30 mouse cellular contexts compared by ENCODE assay signal in genomic region chr4:140794678-140795077, GRCm38 (mm10). TPM values are rescaled to one million over a fixed set of nuclear protein-coding genes. Genes with fewer than 3 reads are reported as not detected.
A peak's percentile ranks its signal among the peaks of the same experiment; 100 is the strongest.
DNase-seq lines count a peak whose midpoint lies in the region; ATAC-seq and TF ChIP-seq lines count a peak whose summit lies in the region.
"Had no signal": no experiment of that assay in that cellular context is flagged by ENCODE, and none has a peak within 500 bp of the region (broad histone marks: within the 10 kb centered on the region; RNA-seq: fewer than 3 reads in every experiment).

No protein-coding gene starts in this region.

- intact Hi-C loops in heart, postnatal 10 days (cut with DNase I): no loop called here

- no peak overlapping the region for H3K9ac ChIP-seq in hindbrain, postnatal 0 days (replicated peaks; ENCODE audit: low read length)
- H3K9ac ChIP-seq in lung, embryonic 16.5 days (ENCODE audit: low read length): no peak overlapping the region
- H3K9ac ChIP-seq: embryonic facial prominence, embryonic 13.5 days; forebrain, embryonic 12.5 days; forebrain, embryonic 15.5 days; heart, embryonic 12.5 days; heart, embryonic 15.5 days; hindbrain, embryonic 13.5 days had no signal

- ATAC-seq in hindbrain, postnatal 0 days: no peak
- peak; percentile 70 for ATAC-seq in lung, embryonic 16.5 days (ENCODE audit: low read depth)
- ATAC-seq: activated CD4-positive, CD25-positive, alpha-beta regulatory T cell, adult 4 months; forebrain, embryonic 15.5 days had no signal

- no peaks in the 10 kb centered on the region for H3K36me3 ChIP-seq in hindbrain, embryonic 10.5 days
- no peaks in the 10 kb centered on the region for H3K36me3 ChIP-seq in hindbrain, postnatal 0 days (ENCODE audit: insufficient read depth, low read length)
- no peaks in the 10 kb centered on the region for H3K36me3 ChIP-seq in lung, embryonic 16.5 days (ENCODE audit: control insufficient read depth, insufficient read depth, low read length)
- H3K36me3 ChIP-seq: embryonic facial prominence, embryonic 10.5 days; embryonic facial prominence, embryonic 13.5 days; forebrain, embryonic 12.5 days; forebrain, embryonic 15.5 days; heart, embryonic 12.5 days; heart, embryonic 15.5 days; hindbrain, embryonic 13.5 days had no signal

- H3K27ac ChIP-seq in hindbrain, embryonic 10.5 days: 0 out of 2 replicates have a peak overlapping the region, but pooled peaks have one; percentile 1
- H3K27ac ChIP-seq in hindbrain, postnatal 0 days: no peak overlapping the region
- H3K27ac ChIP-seq in lung, embryonic 16.5 days (ENCODE audit: low read length): no peak overlapping the region
- H3K27ac ChIP-seq: embryonic facial prominence, embryonic 10.5 days; embryonic facial prominence, embryonic 13.5 days; forebrain, embryonic 12.5 days; forebrain, embryonic 15.5 days; heart, embryonic 15.5 days; hindbrain, embryonic 13.5 days had no signal

- H3K9me3 ChIP-seq in hindbrain, embryonic 10.5 days: no peaks in the 10 kb centered on the region
- H3K9me3 ChIP-seq in hindbrain, postnatal 0 days (ENCODE audit: low read length): no peaks in the 10 kb centered on the region
- H3K9me3 ChIP-seq in lung, embryonic 16.5 days (ENCODE audit: control insufficient read depth, low read length): no peaks in the 10 kb centered on the region
- H3K9me3 ChIP-seq: embryonic facial prominence, embryonic 10.5 days; embryonic facial prominence, embryonic 13.5 days; forebrain, embryonic 12.5 days; forebrain, embryonic 15.5 days; heart, embryonic 12.5 days; heart, embryonic 15.5 days; hindbrain, embryonic 13.5 days had no signal

- no peak overlapping the region for H3K4me3 ChIP-seq in hindbrain, embryonic 10.5 days
- no peak overlapping the region for H3K4me3 ChIP-seq in hindbrain, postnatal 0 days (ENCODE audit: low read length)
- H3K4me3 ChIP-seq in lung, embryonic 16.5 days (ENCODE audit: low read length): no peak overlapping the region
- H3K4me3 ChIP-seq: embryonic facial prominence, embryonic 10.5 days; embryonic facial prominence, embryonic 13.5 days; erythroblast, embryonic 14.5 days; forebrain, embryonic 12.5 days; forebrain, embryonic 15.5 days; heart, embryonic 12.5 days; heart, embryonic 15.5 days; hindbrain, embryonic 13.5 days had no signal

- DNase-seq in hindbrain, embryonic 10.5 days (ENCODE audit: low spot score): no peak
- no peak for DNase-seq in hindbrain, postnatal 0 days (ENCODE audit: low spot score)
- DNase-seq in lung, postnatal 25 days (ENCODE audit: low spot score): no peak
- peak; percentile 49 for DNase-seq in lung, postnatal 14 days
- no peak for DNase-seq in heart, postnatal 10 days
- DNase-seq in spleen, adult 12 weeks (ENCODE audit: low spot score): no peak
- DNase-seq: adrenal gland, adult 8-10 months; adrenal gland, postnatal 25 days; cerebellum, adult 11-12 months; cerebellum, adult 8-10 months; cerebellum, postnatal 10 days; cerebellum, postnatal 36 days; embryo, embryonic 11 days; gastrocnemius, postnatal 25 days; heart, adult 18-20 months; heart, postnatal 14 days had no signal

- WGBS in hindbrain, embryonic 10.5 days: 85% methylated on average over 9 of the region's 9 CpGs
- 80% methylated on average over 9 of the region's 9 CpGs for WGBS in hindbrain, postnatal 0 days
- 59% methylated on average over 9 of the region's 9 CpGs for WGBS in lung, embryonic 16.5 days

- H3K4me1 ChIP-seq in hindbrain, embryonic 10.5 days (replicated peaks): 0 out of 2 replicates have a peak, but pooled peaks cover 13% of the 10 kb centered on the region
- no peaks in the 10 kb centered on the region for H3K4me1 ChIP-seq in hindbrain, postnatal 0 days (ENCODE audit: insufficient read depth, low read length)
- no peaks in the 10 kb centered on the region for H3K4me1 ChIP-seq in lung, embryonic 16.5 days (replicated peaks; ENCODE audit: control insufficient read depth, insufficient read depth, low read length)
- H3K4me1 ChIP-seq: embryonic facial prominence, embryonic 13.5 days; forebrain, embryonic 12.5 days; forebrain, embryonic 15.5 days; hindbrain, embryonic 13.5 days had no signal

- no peak for TF ChIP-seq CTCF in hindbrain, postnatal 0 days (IDR thresholded peaks at IDR 0.05; ENCODE audit: low read depth)

- H3K4me2 ChIP-seq in hindbrain, postnatal 0 days (ENCODE audit: low read depth, low read length): no peak overlapping the region
- H3K4me2 ChIP-seq in lung, embryonic 16.5 days (ENCODE audit: low read depth, low read length): no peak overlapping the region
- H3K4me2 ChIP-seq: embryonic facial prominence, embryonic 13.5 days; forebrain, embryonic 12.5 days; forebrain, embryonic 15.5 days; heart, embryonic 12.5 days; heart, embryonic 15.5 days; hindbrain, embryonic 13.5 days had no signal

- H3K27me3 ChIP-seq in hindbrain, embryonic 10.5 days (ENCODE audit: insufficient read depth, poor library complexity, severe bottlenecking): 0 out of 2 replicates have a peak, but pooled peaks cover 4% of the 10 kb centered on the region
- no peaks in the 10 kb centered on the region for H3K27me3 ChIP-seq in hindbrain, postnatal 0 days (ENCODE audit: insufficient read depth, low read length)
- no peaks in the 10 kb centered on the region for H3K27me3 ChIP-seq in lung, embryonic 16.5 days (ENCODE audit: control insufficient read depth, insufficient read depth, low read depth, low read length)
- H3K27me3 ChIP-seq: embryonic facial prominence, embryonic 13.5 days; forebrain, embryonic 15.5 days; hindbrain, embryonic 13.5 days had no signal

RNA-seq across cellular contexts. Expression of gene Padi3, which starts 15.8 kb away (rescaled TPM):
- 0.08 and 0.10 TPM in 2 replicates for polyA plus RNA-seq in hindbrain, embryonic 10.5 days (2016; fragmentation: Nextera tagmentation; extraction: Ambion mirVana)
- not detected in 2 replicates for total RNA-seq in hindbrain, postnatal 0 days (2014; rRNA removed)
- polyA plus RNA-seq in hindbrain, postnatal 0 days (2015; fragmentation: Nextera tagmentation; extraction: Ambion mirVana): 0.05 TPM in 2 replicates
- 0.28 and 0.35 TPM in 2 replicates for polyA plus RNA-seq in lung, embryonic 16.5 days (2015; fragmentation: Nextera tagmentation; extraction: Ambion mirVana)
- under 1 TPM; 0.12 TPM for total RNA-seq in heart, postnatal 10 days (2021)
- total RNA-seq: adrenal gland, adult 8-10 months; adrenal gland, postnatal 25 days had no signal
- polyA plus RNA-seq: cortical plate, adult 2 months; erythroblast, embryonic 14.5 days; forebrain, embryonic 12.5 days; forebrain, embryonic 15.5 days; hindbrain, embryonic 13.5 days had no signal

RNA-seq across cellular contexts. Expression of gene Padi4, which starts 20.6 kb away (rescaled TPM):
- 0.35 and 0.51 TPM in 2 replicates for polyA plus RNA-seq in hindbrain, embryonic 10.5 days (2016; fragmentation: Nextera tagmentation; extraction: Ambion mirVana)
- not detected in 2 replicates for total RNA-seq in hindbrain, postnatal 0 days (2014; rRNA removed)
- polyA plus RNA-seq in hindbrain, postnatal 0 days (2015; fragmentation: Nextera tagmentation; extraction: Ambion mirVana): not detected in 2 replicates
- polyA plus RNA-seq in lung, embryonic 16.5 days (2015; fragmentation: Nextera tagmentation; extraction: Ambion mirVana): 1.8 and 2.3 TPM in 2 replicates
- total RNA-seq in heart, postnatal 10 days (2021): under 1 TPM; 0.40 to 0.48 TPM
- total RNA-seq: gastrocnemius, adult 8-10 months had no signal
- polyA plus RNA-seq: embryonic facial prominence, embryonic 13.5 days; erythroblast, embryonic 14.5 days had no signal

RNA-seq across cellular contexts. Expression of gene Padi1, which starts 50.9 kb away (rescaled TPM):
- 0.07 TPM in 2 replicates for polyA plus RNA-seq in hindbrain, embryonic 10.5 days (2016; fragmentation: Nextera tagmentation; extraction: Ambion mirVana)
- total RNA-seq in hindbrain, postnatal 0 days (2014; rRNA removed): 0.25 TPM in 1 of 2 replicates, not detected in the other
- polyA plus RNA-seq in hindbrain, postnatal 0 days (2015; fragmentation: Nextera tagmentation; extraction: Ambion mirVana): 0.05 TPM in 1 of 2 replicates, not detected in the other
- 0.21 and 0.28 TPM in 2 replicates for polyA plus RNA-seq in lung, embryonic 16.5 days (2015; fragmentation: Nextera tagmentation; extraction: Ambion mirVana)
- total RNA-seq in heart, postnatal 10 days (2021): not detected
- total RNA-seq: adrenal gland, adult 8-10 months; adrenal gland, postnatal 25 days; heart, postnatal 14 days had no signal
- polyA plus RNA-seq: erythroblast, embryonic 14.5 days; forebrain, embryonic 15.5 days; hindbrain, embryonic 13.5 days had no signal

RNA-seq across cellular contexts. Expression of gene Padi6, which starts 52.2 kb away (rescaled TPM):
- polyA plus RNA-seq in hindbrain, embryonic 10.5 days (2016; fragmentation: Nextera tagmentation; extraction: Ambion mirVana): 0.06 TPM in 1 of 2 replicates, not detected in the other
- 0.18 and 0.58 TPM in 2 replicates for total RNA-seq in hindbrain, postnatal 0 days (2014; rRNA removed)
- 0.11 and 0.16 TPM in 2 replicates for polyA plus RNA-seq in hindbrain, postnatal 0 days (2015; fragmentation: Nextera tagmentation; extraction: Ambion mirVana)
- not detected in 2 replicates for polyA plus RNA-seq in lung, embryonic 16.5 days (2015; fragmentation: Nextera tagmentation; extraction: Ambion mirVana)
- not detected for total RNA-seq in heart, postnatal 10 days (2021)
- total RNA-seq: adrenal gland, adult 8-10 months; gastrocnemius, adult 8-10 months; gastrocnemius, postnatal 25 days; heart, adult 18-20 months; heart, postnatal 14 days; hematopoietic stem cell, adult 5-6 weeks had no signal
- polyA plus RNA-seq: activated CD4-positive, CD25-positive, alpha-beta regulatory T cell, adult 4 months; brain, embryonic 14.5 days; embryonic facial prominence, embryonic 10.5 days; embryonic facial prominence, embryonic 13.5 days; erythroblast, embryonic 14.5 days; forebrain, embryonic 12.5 days; heart, embryonic 12.5 days; heart, embryonic 15.5 days; hindbrain, embryonic 13.5 days had no signal
